Mouse (Mus musculus): ENCODE data around the gene Mrpl1. TPM values are rescaled to one million over a fixed set of nuclear protein-coding genes. Genes with fewer than 3 reads are reported as not detected.

The Mrpl1 gene
- total RNA-seq (2021): 10 to 100 TPM; 21.1 to 22.8 TPM
- long read RNA-seq, experiment 1, transcript Mrpl1-201 (9 exons, 3,431 nt): major isoform, 26 of 31 reads
- long read RNA-seq, experiment 1, partial matches to known transcripts: 2 of 31 reads
- long read RNA-seq, experiment 1, other reads (novel, unspliced or antisense): 3 of 31 reads
- long read RNA-seq, experiment 2, transcript Mrpl1-201 (9 exons, 3,431 nt): major isoform, 9 of 12 reads
- long read RNA-seq, experiment 2, partial matches to known transcripts: 1 of 12 reads
- long read RNA-seq, experiment 2, other reads (novel, unspliced or antisense): 2 of 12 reads

GRCm38 (mm10) chr5:96209459-96209858 lies at the start of gene Mrpl1:
TSS of gene Mrpl1 (plus strand) at chr5:96209493.
- DNase-seq: peak; percentile 23 to 46

- peak; percentile 27 to 42 for DNase-seq
Measured at GRCm38 (mm10) chr5:96160467-96161262, 48.6 kb upstream of the Mrpl1 start.

- no peak for DNase-seq
Measured at GRCm38 (mm10) chr5:96161263-96161577, 48.1 kb upstream of the Mrpl1 start.

GRCm38 (mm10) chr5:96161578-96162398 lies 47.5 kb upstream of the Mrpl1 start:
- peak; percentile 59 to 71 for DNase-seq

- peak; percentile 87 to 92 for DNase-seq
Measured at GRCm38 (mm10) chr5:96162399-96163331, 46.6 kb upstream of the Mrpl1 start.

GRCm38 (mm10) chr5:96163396-96164020 lies 45.8 kb upstream of the Mrpl1 start:
- no peak for DNase-seq

GRCm38 (mm10) chr5:96164021-96164411 lies 45.3 kb upstream of the Mrpl1 start, which contains the start of gene Cnot6l:
TSS of gene Cnot6l (minus strand) at chr5:96164171.
- peak; percentile 11 to 16 for DNase-seq

- DNase-seq: no peak
Measured at GRCm38 (mm10) chr5:96166761-96167160, 42.5 kb upstream of the Mrpl1 start.

GRCm38 (mm10) chr5:96170443-96170842 lies 38.9 kb upstream of the Mrpl1 start:
- DNase-seq: no peak

- no peak for DNase-seq
Measured at GRCm38 (mm10) chr5:96171765-96172164, 37.5 kb upstream of the Mrpl1 start.

- no peak for DNase-seq
Measured at GRCm38 (mm10) chr5:96176121-96176520, 33.2 kb upstream of the Mrpl1 start.

GRCm38 (mm10) chr5:96176879-96177358 lies 32.4 kb upstream of the Mrpl1 start:
- DNase-seq: no peak

GRCm38 (mm10) chr5:96183211-96183610 lies 26.1 kb upstream of the Mrpl1 start:
- no peak for DNase-seq

GRCm38 (mm10) chr5:96183987-96184386 lies 25.3 kb upstream of the Mrpl1 start:
- DNase-seq: no peak

- no peak for DNase-seq
Measured at GRCm38 (mm10) chr5:96189761-96190160, 19.5 kb upstream of the Mrpl1 start.

- no peak for DNase-seq
Measured at GRCm38 (mm10) chr5:96191251-96191650, 18.0 kb upstream of the Mrpl1 start.

- no peak for DNase-seq
Measured at GRCm38 (mm10) chr5:96196547-96197052, 12.7 kb upstream of the Mrpl1 start.

GRCm38 (mm10) chr5:96198271-96198670 lies 11.0 kb upstream of the Mrpl1 start:
- no peak for DNase-seq

GRCm38 (mm10) chr5:96200269-96200668 lies 9.0 kb upstream of the Mrpl1 start:
- DNase-seq: no peak

- DNase-seq: no peak
Measured at GRCm38 (mm10) chr5:96201462-96202154, 7.7 kb upstream of the Mrpl1 start.
